Mouse (Mus musculus): ENCODE measurements at regions not wholly inside any gene's neighbourhood (a gene's known extent, or its start where the extent isn't known, plus 50 kb on each side); places are given as distances from the start of the nearest gene placed in this dataset.
"Not testable (repeated sequence)": the region's sequence is repeated elsewhere in the genome, so short reads cannot be mapped to it uniquely, and the experiment has no call there.

DNA sequence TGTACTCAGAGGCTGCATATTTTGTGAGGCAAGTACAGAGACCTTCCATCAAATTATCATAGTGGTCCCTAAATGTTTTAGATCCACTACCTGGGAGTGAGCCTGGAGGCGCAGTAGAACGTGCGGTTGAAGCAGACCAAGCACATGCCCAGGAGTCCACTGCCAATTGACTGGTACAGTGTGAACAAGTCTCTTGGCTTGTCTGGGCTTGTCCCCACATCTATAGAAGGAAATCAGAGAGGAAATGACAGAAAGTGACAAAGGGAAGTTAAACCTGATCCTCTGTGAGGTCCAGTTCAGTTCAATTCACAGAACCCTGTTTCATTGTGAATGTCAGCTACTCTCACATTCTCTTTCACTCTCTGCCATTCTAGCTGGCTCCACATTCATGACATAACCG, 151.0 kb upstream of the 2610301B20Rik start:
- H3K36me3 ChIP-seq = no peaks in the 10 kb centered on the region
- H3K4me1 ChIP-seq = no peaks in the 10 kb centered on the region
- no peak for DNase-seq (ENCODE audit: low spot score)
- WGBS = 92% methylated on average over 4 of the region's 4 CpGs
- no peaks in the 10 kb centered on the region for H3K27me3 ChIP-seq (ENCODE audit: insufficient read depth, poor library complexity, severe bottlenecking)
- no peak overlapping the region for H3K27ac ChIP-seq
- no peak overlapping the region for H3K4me3 ChIP-seq
- H3K9me3 ChIP-seq = no peaks in the 10 kb centered on the region

DNA sequence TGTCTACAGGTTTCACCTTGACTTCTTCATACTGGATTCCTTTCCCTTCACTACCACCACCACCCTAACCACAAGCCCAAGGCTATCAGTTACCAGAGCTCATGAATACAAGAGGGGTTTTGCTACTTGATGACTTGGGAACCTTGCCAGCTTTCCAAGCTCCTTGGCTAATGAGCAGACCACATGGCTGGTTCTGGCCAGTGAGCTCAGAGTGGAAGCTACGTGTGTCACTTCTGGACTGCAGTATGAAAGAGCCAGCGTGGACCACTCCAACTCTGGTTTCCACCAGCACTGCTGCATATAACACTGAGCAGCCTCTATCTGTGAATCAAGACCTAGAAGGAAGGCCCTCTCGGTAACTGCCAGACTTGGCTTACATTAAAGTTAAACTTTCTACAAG, 146.4 kb upstream of the 2610301B20Rik start:
- 80% methylated on average over 3 of the region's 3 CpGs for WGBS

DNA sequence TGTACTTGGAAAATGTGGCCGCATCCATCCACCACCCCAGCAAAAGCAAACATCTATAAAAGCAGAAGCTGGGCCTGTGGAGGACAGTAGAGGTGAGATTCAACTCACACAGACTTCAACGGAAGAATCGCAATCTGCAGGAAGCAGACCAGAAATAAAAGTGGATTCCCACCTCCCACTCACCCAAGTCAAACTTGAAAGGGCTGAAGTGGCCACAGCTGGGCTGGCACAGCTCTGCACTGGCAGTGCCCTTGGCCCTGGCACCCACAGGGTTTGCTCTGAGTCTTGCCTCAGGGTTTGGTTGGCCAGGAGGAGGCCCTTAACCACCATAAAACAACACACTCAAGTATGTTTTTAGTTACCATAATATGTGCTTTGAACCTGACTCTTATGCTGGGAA, 129.1 kb upstream of the 2610301B20Rik start:
- Histone ChIP-seq H3K4me3 (no peak overlapping the region), H3K27ac (no peak overlapping the region), H3K27me3 (ENCODE audit: insufficient read depth, poor library complexity, severe bottlenecking) (no peaks in the 10 kb centered on the region), H3K4me1 (no peaks in the 10 kb centered on the region), H3K9me3 (no peaks in the 10 kb centered on the region), H3K36me3 (no peaks in the 10 kb centered on the region)
- no peak for DNase-seq (ENCODE audit: low spot score)
- WGBS = 83% methylated on average over 3 of the region's 3 CpGs

More for the DNA sequence above, 146.4 kb upstream of the 2610301B20Rik start:
- no peaks in the 10 kb centered on the region for H3K36me3 ChIP-seq
- H3K4me3 ChIP-seq = no peak overlapping the region
- no peak overlapping the region for H3K27ac ChIP-seq
- peaks cover 12% of the 10 kb centered on the region for H3K4me1 ChIP-seq
- H3K9me3 ChIP-seq = no peaks in the 10 kb centered on the region
- no peaks in the 10 kb centered on the region for H3K27me3 ChIP-seq (ENCODE audit: insufficient read depth, poor library complexity, severe bottlenecking)
- DNase-seq (ENCODE audit: low spot score) = no peak

DNA sequence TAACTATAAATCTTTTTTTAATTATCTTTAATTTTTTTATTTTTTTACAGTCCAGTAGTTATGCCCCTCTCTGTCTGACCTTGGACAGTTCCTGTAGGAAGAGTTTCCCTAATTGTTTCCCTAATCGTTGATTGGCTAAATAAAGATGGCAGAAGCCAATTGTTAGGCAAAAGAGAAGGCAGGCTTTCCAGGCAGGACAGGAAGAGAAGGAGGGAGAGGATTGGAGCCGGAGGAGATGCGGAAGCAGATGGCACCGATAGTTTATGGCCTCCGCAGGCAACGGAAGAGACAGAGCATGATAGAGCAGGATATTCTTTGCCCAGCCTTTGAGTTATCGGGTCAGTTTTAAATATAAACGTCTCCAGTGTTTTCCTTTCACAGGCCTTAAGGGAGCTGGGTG, 125.5 kb upstream of the 2610301B20Rik start:
- H3K27me3 ChIP-seq (ENCODE audit: insufficient read depth, poor library complexity, severe bottlenecking) = no peaks in the 10 kb centered on the region
- H3K9me3 ChIP-seq = no peaks in the 10 kb centered on the region
- no peak overlapping the region for H3K27ac ChIP-seq
- no peak overlapping the region for H3K4me3 ChIP-seq
- no peaks in the 10 kb centered on the region for H3K4me1 ChIP-seq
- 78% methylated on average over 8 of the region's 8 CpGs for WGBS
- DNase-seq (ENCODE audit: low spot score) = no peak
- H3K36me3 ChIP-seq = no peaks in the 10 kb centered on the region

DNA sequence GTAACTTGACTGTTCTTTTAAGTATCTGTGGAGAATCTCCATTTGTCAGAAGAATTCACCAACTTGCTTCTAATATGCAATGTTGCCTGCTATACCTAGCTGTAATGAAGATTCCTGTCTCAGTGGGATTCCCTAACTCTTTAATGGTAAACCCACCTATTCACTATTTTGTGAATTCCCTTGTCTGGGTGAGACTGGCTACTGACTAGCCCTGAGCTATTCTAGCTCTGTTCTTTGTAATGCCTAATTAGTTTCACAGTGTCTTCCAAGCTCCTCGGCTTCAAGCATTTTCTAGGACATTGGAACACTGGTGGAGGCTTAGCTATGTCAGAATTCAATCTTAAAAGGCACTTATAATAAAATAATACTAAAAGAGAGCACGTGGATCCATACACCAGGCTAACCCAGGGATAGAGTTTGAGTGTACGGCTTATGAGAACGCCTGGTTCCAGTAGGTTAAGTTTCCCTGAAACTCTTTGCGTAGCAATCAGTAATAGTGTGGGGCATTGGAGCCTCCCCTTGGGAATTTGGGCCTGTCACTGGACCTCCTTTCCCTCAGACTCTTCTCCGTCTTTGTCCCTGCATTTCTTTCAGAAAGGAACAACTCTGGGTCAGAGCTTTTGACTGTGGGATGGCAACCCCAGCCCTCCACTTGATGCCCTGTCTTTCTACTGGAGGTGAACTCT, 123.8 kb upstream of the 2610301B20Rik start:
- not testable (repeated sequence) for DNase-seq (ENCODE audit: low spot score); H3K4me1 ChIP-seq; H3K27ac ChIP-seq; H3K36me3 ChIP-seq; H3K4me3 ChIP-seq; H3K27me3 ChIP-seq (ENCODE audit: insufficient read depth, poor library complexity, severe bottlenecking); H3K9me3 ChIP-seq
- 80% methylated on average over 6 of the region's 6 CpGs for WGBS

DNA sequence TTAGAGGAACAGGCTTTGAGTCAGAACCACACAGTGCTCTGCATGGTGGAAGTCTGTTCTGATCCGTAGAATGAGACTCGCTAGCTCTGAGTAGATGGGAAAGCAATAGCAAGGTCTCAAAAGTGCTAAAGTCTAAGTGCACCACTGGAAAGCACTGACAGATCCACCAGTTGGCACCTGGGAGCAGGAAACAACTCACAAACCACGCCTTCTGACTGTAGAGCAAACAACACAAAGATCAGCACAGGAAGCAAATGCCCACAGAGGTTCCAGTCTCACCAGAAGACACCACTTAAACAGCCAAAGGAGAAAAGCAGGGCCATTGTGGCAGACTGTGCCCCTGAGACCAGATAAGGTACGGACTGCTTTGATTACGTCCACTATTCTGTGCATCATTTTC, 121.1 kb upstream of the 2610301B20Rik start:
- DNase-seq (ENCODE audit: low spot score) = no peak
- 72% methylated on average over 5 of the region's 5 CpGs for WGBS
- no peak overlapping the region for H3K27ac ChIP-seq

DNA sequence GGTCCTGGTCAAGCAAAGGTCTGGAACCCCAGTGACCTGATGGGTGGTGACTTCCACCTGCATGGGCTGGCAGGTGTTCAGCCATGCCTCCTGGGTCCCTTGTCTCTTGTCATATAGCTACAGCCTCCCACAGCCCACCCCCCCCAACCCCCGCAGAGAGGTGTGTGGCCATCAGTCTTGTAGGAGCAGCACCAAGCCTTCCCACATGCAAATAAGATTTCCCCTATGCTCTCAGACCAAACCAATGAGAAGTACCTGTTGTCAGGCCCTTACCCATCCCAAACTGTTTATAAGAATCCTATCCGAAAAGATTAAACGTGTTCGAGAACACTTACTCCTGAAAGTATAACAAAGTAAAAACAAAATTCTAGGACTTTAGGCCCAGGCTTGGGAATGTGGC, 114.8 kb upstream of the 2610301B20Rik start:
- no peaks in the 10 kb centered on the region for H3K9me3 ChIP-seq
- WGBS = 90% methylated on average over 4 of the region's 4 CpGs
- H3K27me3 ChIP-seq (ENCODE audit: insufficient read depth, poor library complexity, severe bottlenecking) = no peaks in the 10 kb centered on the region
- H3K4me3 ChIP-seq = no peak overlapping the region
- H3K4me1 ChIP-seq = no peaks in the 10 kb centered on the region
- no peak overlapping the region for H3K27ac ChIP-seq
- H3K36me3 ChIP-seq = no peaks in the 10 kb centered on the region
- no peak for DNase-seq (ENCODE audit: low spot score)

More for the DNA sequence above, 121.1 kb upstream of the 2610301B20Rik start:
- H3K27me3 ChIP-seq (ENCODE audit: insufficient read depth, poor library complexity, severe bottlenecking) = no peaks in the 10 kb centered on the region
- H3K9me3 ChIP-seq = no peaks in the 10 kb centered on the region
- H3K4me3 ChIP-seq = no peak overlapping the region
- no peaks in the 10 kb centered on the region for H3K36me3 ChIP-seq
- H3K4me1 ChIP-seq = no peaks in the 10 kb centered on the region

DNA sequence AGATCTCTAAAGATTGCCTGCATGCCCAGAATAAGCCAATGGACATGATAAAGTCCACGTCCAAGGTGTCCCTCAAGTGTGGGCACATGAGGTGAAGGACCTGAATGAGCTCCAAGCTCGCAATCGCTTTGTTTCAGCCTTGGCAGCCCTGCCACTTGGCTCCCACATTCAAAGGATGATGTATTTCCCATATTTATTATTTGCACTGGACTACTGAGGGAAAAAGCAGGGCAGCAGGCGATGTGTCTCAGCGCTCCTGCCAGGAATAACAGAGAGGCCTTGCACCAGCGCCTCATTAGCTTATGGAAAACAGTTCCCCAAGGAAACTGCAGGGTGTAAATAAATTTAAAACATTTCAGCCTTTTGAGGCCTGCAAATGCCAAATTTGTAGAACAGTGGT, 106.6 kb upstream of the 2610301B20Rik start:
- H3K9me3 ChIP-seq = no peaks in the 10 kb centered on the region
- no peak overlapping the region for H3K4me3 ChIP-seq
- no peaks in the 10 kb centered on the region for H3K36me3 ChIP-seq
- no peak overlapping the region for H3K27ac ChIP-seq
- no peaks in the 10 kb centered on the region for H3K4me1 ChIP-seq
- WGBS = 81% methylated on average over 6 of the region's 6 CpGs
- no peaks in the 10 kb centered on the region for H3K27me3 ChIP-seq (ENCODE audit: insufficient read depth, poor library complexity, severe bottlenecking)
- DNase-seq (ENCODE audit: low spot score) = no peak

DNA sequence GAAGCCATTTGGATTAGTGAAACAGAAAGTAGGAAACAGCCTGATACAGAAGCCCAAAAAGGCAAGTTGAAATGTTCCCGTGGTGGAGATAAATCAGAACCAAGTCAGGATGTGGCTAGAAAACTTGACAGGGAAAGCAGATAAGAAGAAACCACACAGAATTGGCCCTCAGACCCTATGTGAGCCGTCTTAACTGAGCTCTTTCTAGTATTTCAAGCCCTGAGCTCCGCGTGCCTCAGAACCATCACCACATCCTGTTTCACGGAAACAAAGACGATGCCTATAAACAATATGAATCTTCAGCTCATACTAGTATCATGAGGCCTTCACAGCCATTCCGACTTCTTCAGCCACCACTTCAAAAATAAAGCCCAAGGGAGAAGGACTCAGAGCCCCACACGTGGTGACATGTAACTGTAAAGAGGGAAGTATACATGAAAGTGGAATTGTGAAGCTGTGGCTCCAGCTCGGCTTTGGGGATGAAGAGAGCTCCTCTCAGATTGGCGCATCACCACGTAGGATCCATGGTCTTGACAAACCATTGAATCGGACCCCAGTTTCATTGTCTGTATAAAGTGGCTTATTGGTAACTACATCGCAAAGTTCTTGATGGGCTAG, 104.2 kb upstream of the 2610301B20Rik start:
- no peak for DNase-seq (ENCODE audit: low spot score)
- no peaks in the 10 kb centered on the region for H3K36me3 ChIP-seq
- no peaks in the 10 kb centered on the region for H3K9me3 ChIP-seq
- no peak overlapping the region for H3K27ac ChIP-seq
- WGBS = 82% methylated on average over 13 of the region's 13 CpGs
- H3K4me1 ChIP-seq = peaks cover 5% of the 10 kb centered on the region; the same call in 1 of the 2 replicates
- no peaks in the 10 kb centered on the region for H3K27me3 ChIP-seq (ENCODE audit: insufficient read depth, poor library complexity, severe bottlenecking)
- no peak overlapping the region for H3K4me3 ChIP-seq

DNA sequence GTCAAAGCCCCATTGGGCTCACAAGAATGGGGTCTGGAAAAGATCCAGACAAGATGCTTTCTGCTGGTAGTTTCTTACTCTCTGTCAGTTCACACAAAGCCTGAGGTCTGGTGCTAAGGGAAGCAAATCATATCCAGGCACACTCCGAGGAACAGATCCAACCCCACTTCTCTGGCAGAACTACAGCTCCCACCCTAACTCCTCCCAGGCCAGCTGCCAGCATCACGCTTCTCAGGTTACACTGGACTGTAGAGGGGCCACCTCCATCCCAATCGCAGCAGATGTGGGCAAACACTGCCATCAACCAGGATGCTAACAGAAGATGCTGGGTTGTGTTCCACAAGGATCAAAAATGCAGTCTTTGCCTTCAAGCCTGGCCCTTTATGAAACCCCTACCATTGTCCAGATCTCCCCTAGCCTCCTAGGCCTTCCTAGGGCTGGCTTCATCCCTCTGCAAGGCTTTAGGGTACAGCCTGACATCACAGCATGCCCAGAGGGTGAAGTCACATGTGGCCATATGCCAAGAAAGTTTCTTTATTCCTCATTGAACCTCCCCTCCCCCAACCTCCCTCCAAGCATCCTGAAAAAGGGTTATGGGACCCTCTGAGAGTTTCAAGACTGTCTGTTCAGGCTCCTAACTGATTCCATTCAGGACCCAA, 99.6 kb upstream of the 2610301B20Rik start:
- 30% methylated on average over 3 of the region's 3 CpGs for WGBS
- H3K36me3 ChIP-seq = no peaks in the 10 kb centered on the region
- H3K9me3 ChIP-seq = no peaks in the 10 kb centered on the region
- peak; percentile 83 for DNase-seq (ENCODE audit: low spot score)
- H3K27ac ChIP-seq = 0 out of 2 replicates have a peak overlapping the region, but pooled peaks have one; percentile 22
- no peak overlapping the region for H3K4me3 ChIP-seq
- no peaks in the 10 kb centered on the region for H3K27me3 ChIP-seq (ENCODE audit: insufficient read depth, poor library complexity, severe bottlenecking)
- H3K4me1 ChIP-seq = peaks cover 5% of the 10 kb centered on the region; the same call in 1 of the 2 replicates

DNA sequence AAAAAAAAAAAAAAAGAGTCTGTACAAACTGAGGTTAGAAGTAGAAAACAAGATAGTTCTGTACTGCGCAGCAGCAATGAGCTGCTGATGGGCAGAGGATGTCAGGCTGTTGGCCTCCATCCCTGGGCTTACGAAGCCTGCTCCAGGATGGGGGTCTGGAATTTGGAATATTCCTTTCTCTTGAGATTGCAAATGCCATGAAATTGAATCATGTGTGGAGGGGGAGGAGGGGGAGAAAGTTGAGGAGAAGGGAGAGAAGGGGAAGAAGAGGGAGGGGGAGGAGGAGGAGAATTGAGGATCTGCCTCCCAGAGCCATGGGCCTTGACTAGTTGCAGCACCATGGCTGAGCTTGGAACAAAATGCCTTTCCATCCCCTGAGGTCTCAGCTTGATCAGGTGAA, 87.6 kb upstream of the 2610301B20Rik start:
- H3K9me3 ChIP-seq = no peaks in the 10 kb centered on the region
- H3K4me3 ChIP-seq = no peak overlapping the region
- H3K27ac ChIP-seq = no peak overlapping the region
- H3K4me1 ChIP-seq = 0 out of 2 replicates have a peak, but pooled peaks cover 2% of the 10 kb centered on the region
- no peaks in the 10 kb centered on the region for H3K27me3 ChIP-seq (ENCODE audit: insufficient read depth, poor library complexity, severe bottlenecking)
- DNase-seq (ENCODE audit: low spot score) = no peak
- no peaks in the 10 kb centered on the region for H3K36me3 ChIP-seq
- 78% methylated on average over 2 of the region's 2 CpGs for WGBS

DNA sequence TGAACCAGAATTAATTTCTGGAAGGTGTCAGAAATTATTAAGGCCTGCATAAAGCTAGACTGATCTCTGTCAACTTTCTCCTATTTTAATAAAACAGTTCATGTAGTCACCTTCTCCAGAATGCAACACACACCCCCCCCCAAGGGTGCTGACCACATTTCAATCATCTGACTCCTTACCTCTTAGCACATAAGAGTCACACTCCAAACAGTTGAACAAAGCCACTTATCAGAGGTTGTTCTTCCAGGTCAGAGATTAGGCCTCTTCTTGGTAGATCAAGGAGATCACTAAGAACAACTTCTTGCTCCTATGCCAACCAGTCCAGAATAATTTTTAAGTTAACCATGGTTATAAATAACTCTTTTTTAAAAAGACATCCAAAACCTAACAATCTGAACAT, 86.0 kb upstream of the 2610301B20Rik start:
- no peak for DNase-seq (ENCODE audit: low spot score)
- H3K27ac ChIP-seq = no peak overlapping the region
- H3K4me1 ChIP-seq = peaks cover 6% of the 10 kb centered on the region; the same call in 1 of the 2 replicates
- no peak overlapping the region for H3K4me3 ChIP-seq
- H3K36me3 ChIP-seq = no peaks in the 10 kb centered on the region
- no peaks in the 10 kb centered on the region for H3K9me3 ChIP-seq
- H3K27me3 ChIP-seq (ENCODE audit: insufficient read depth, poor library complexity, severe bottlenecking) = no peaks in the 10 kb centered on the region

DNA sequence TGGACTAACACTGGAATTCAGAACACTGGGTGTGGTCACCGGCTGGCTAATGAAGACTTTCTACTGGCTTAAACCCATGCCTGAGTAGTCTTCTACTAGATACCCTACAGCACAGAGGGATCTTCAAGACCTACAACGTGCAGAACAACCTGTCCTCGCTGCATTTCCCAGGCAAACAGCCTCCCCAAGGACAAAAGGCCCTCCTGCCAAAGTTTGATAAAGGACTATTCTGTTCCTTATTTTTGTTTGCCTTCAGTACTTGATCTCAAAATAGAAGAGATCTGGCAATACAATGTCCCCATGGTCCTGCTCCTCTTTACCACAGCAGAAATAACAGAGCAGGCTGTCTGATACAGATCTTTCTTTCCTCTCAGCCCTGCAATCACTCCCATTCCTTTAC, 85.2 kb upstream of the 2610301B20Rik start:
- H3K9me3 ChIP-seq = no peaks in the 10 kb centered on the region
- no peaks in the 10 kb centered on the region for H3K36me3 ChIP-seq
- no peaks in the 10 kb centered on the region for H3K27me3 ChIP-seq (ENCODE audit: insufficient read depth, poor library complexity, severe bottlenecking)
- peaks cover 6% of the 10 kb centered on the region; the same call in 1 of the 2 replicates for H3K4me1 ChIP-seq
- no peak overlapping the region for H3K27ac ChIP-seq
- DNase-seq (ENCODE audit: low spot score) = no peak
- WGBS = 76% methylated on average over 3 of the region's 3 CpGs
- H3K4me3 ChIP-seq = no peak overlapping the region

Measured in heart, embryonic 10.5 days (tissue).